Mouse (Mus musculus) kidney, embryonic 16.5 days (tissue): Measurements from ENCODE around the gene Rpl23a. TPM values are rescaled to one million over a fixed set of nuclear protein-coding genes. Genes with fewer than 3 reads are reported as not detected.
A peak's percentile ranks its signal among the peaks of the same experiment; 100 is the strongest.

Source experiments
- ATAC-seq: fragments of 200-750 bp; cut with Nextera tagmentation; 2 replicates; pipeline ENCODE4 v1.8.0; 2017; ENCODE audit warnings: moderate TSS enrichment; ENCODE audit not compliant: low FRiP score, low TSS enrichment
- H3K27ac ChIP-seq: fragments of 300-500 bp; sonication (generic); 2 replicates; pipeline ENCODE4 v1.5.1; 2014; ENCODE audit warnings: low read length
- H3K27me3 ChIP-seq: fragments of 300-500 bp; sonication (generic); 2 replicates; pipeline ENCODE4 v1.6.1; 2014; ENCODE audit warnings: low read length, control low read depth, mixed read lengths; ENCODE audit not compliant: insufficient read depth
- H3K36me3 ChIP-seq: fragments of 300-500 bp; sonication (generic); 2 replicates; pipeline ENCODE4 v1.6.1; 2014; ENCODE audit warnings: low read length, control low read depth, mixed read lengths; ENCODE audit not compliant: insufficient read depth
- H3K4me1 ChIP-seq: fragments of 300-500 bp; sonication (generic); 2 replicates; pipeline ENCODE4 v1.6.1; 2014; ENCODE audit warnings: low read length, control low read depth, mixed read lengths; ENCODE audit not compliant: insufficient read depth
- H3K4me2 ChIP-seq: fragments of 300-500 bp; sonication (generic); replicated peaks from 2 replicates; pipeline ENCODE4 v1.6.1; 2014; ENCODE audit warnings: low read depth, low read length
- H3K4me3 ChIP-seq: fragments of 300-500 bp; sonication (generic); 2 replicates; pipeline ENCODE4 v1.5.1; 2014; ENCODE audit warnings: mild to moderate bottlenecking, low read length
- H3K9ac ChIP-seq: fragments of 300-500 bp; sonication (generic); replicated peaks from 2 replicates; pipeline ENCODE4 v1.6.1; 2014; ENCODE audit warnings: low read length
- H3K9me3 ChIP-seq: fragments of 300-500 bp; sonication (generic); 2 replicates; pipeline ENCODE4 v1.6.1; 2016; ENCODE audit warnings: low read length, control low read depth
- WGBS: fragments of 180-500 bp; shearing (Covaris S2); extraction: QIAGEN DNeasy Blood & Tissue Kit; methylation state at CpG from one replicate; pipeline ENCODE4 v1.1.7; 2014; 5-methylcytosine and 5-hydroxymethylcytosine counted together
- polyA plus RNA-seq: library from polyadenylated mRNA; unstranded; fragments of >200 nt; fragmentation: Nextera tagmentation; extraction: Ambion mirVana; gene quantifications from 2 replicates; pipeline ENCODE4 v1.2.1, GENCODE M21; 2015

Rpl23a gene
- polyA plus RNA-seq, 1 experiment from 2014 or later = 1,147 TPM

- H3K9ac ChIP-seq = peak overlapping the region; percentile 85
- peak; percentile 86 for ATAC-seq
- H3K36me3 ChIP-seq = peaks cover 26% of the 10 kb centered on the region
- peak overlapping the region; percentile 86 for H3K4me2 ChIP-seq
- peak overlapping the region; percentile 95 for H3K27ac ChIP-seq
- no peaks in the 10 kb centered on the region for H3K27me3 ChIP-seq
- peak overlapping the region; percentile 73 for H3K4me3 ChIP-seq
- no peaks in the 10 kb centered on the region for H3K9me3 ChIP-seq
- WGBS = under 1% methylated on average over 62 of the region's 84 CpGs
- H3K4me1 ChIP-seq = peaks cover 50% of the 10 kb centered on the region
These were observed 5.2 kb downstream of the Rpl23a start for GRCm38 (mm10) chr11:78177903-78178858.

- H3K9me3 ChIP-seq = no peaks in the 10 kb centered on the region
- peak overlapping the region; percentile 95 for H3K27ac ChIP-seq
- H3K4me3 ChIP-seq = peak overlapping the region; percentile 73
- peaks cover 50% of the 10 kb centered on the region for H3K4me1 ChIP-seq
- peaks cover 26% of the 10 kb centered on the region for H3K36me3 ChIP-seq
- peak; percentile 53 for ATAC-seq
- H3K9ac ChIP-seq = peak overlapping the region; percentile 85
- peak overlapping the region; percentile 86 for H3K4me2 ChIP-seq
- no peaks in the 10 kb centered on the region for H3K27me3 ChIP-seq
- WGBS = under 1% methylated on average over 10 of the region's 10 CpGs
These were observed 5.9 kb downstream of the Rpl23a start for GRCm38 (mm10) chr11:78177437-78177836.

GRCm38 (mm10) chr11:78176905-78177331 is 6.5 kb downstream of the Rpl23a start:
- Histone ChIP-seq H3K9ac (peak overlapping the region; percentile 85), H3K4me3 (peak overlapping the region; percentile 73), H3K27ac (peak overlapping the region; percentile 95), H3K4me1 (peaks cover 45% of the 10 kb centered on the region), H3K36me3 (peaks cover 25% of the 10 kb centered on the region), H3K4me2 (peak overlapping the region; percentile 86), H3K9me3 (no peaks in the 10 kb centered on the region), H3K27me3 (no peaks in the 10 kb centered on the region)
- WGBS = 0% methylated on average over 23 of the region's 23 CpGs
- ATAC-seq = no peak

GRCm38 (mm10) chr11:78176402-78176862 is 7.0 kb downstream of the Rpl23a start, which contains the start of the genes Nek8 and Tlcd1:
Gene Nek8, minus strand, starts transcription at chr11:78176675.
Gene Tlcd1, plus strand, starts transcription at chr11:78176711.
- ATAC-seq = peak; percentile 47
- Histone ChIP-seq H3K4me3 (peak within 1 kb of the TSS; percentile 73), H3K4me1 (peaks cover 41% of the 10 kb centered on the region), H3K9ac (peak within 1 kb of the TSS; percentile 85), H3K4me2 (peak within 1 kb of the TSS; percentile 86), H3K27ac (peak within 1 kb of the TSS; percentile 95), H3K9me3 (no peaks in the 10 kb centered on the region), H3K36me3 (peaks cover 20% of the 10 kb centered on the region), H3K27me3 (no peaks in the 10 kb centered on the region)
- under 1% methylated on average over 32 of the region's 32 CpGs for WGBS

GRCm38 (mm10) chr11:78175771-78176401 is 7.5 kb downstream of the Rpl23a start:
- peaks cover 19% of the 10 kb centered on the region for H3K36me3 ChIP-seq
- peak overlapping the region; percentile 86 for H3K4me2 ChIP-seq
- H3K9me3 ChIP-seq = no peaks in the 10 kb centered on the region
- H3K9ac ChIP-seq = peak overlapping the region; percentile 45
- 1% methylated on average over 9 of the region's 10 CpGs for WGBS
- ATAC-seq = no peak
- H3K4me3 ChIP-seq = peak overlapping the region; percentile 73
- peak overlapping the region; percentile 95 for H3K27ac ChIP-seq
- peaks cover 35% of the 10 kb centered on the region for H3K4me1 ChIP-seq
- no peaks in the 10 kb centered on the region for H3K27me3 ChIP-seq

- Histone ChIP-seq H3K36me3 (peaks cover 6% of the 10 kb centered on the region; the same call in 1 of the 2 replicates), H3K4me3 (no peak overlapping the region), H3K27me3 (no peaks in the 10 kb centered on the region), H3K9me3 (no peaks in the 10 kb centered on the region), H3K4me1 (peaks cover 25% of the 10 kb centered on the region), H3K4me2 (no peak overlapping the region), H3K27ac (peak overlapping the region; percentile 21; the same call in 1 of the 2 replicates), H3K9ac (no peak overlapping the region)
- ATAC-seq = no peak
- WGBS = 91% methylated on average over 3 of the region's 3 CpGs
These were observed 8.9 kb downstream of the Rpl23a start for GRCm38 (mm10) chr11:78174506-78174905.

GRCm38 (mm10) chr11:78172748-78173383 is 10.5 kb downstream of the Rpl23a start:
- 80% methylated on average over 19 of the region's 19 CpGs for WGBS
- Histone ChIP-seq H3K9ac (no peak overlapping the region), H3K36me3 (0 out of 2 replicates have a peak, but pooled peaks cover 5% of the 10 kb centered on the region)

GRCm38 (mm10) chr11:78172034-78172747 is 11.2 kb downstream of the Rpl23a start:
- Histone ChIP-seq H3K9me3 (no peaks in the 10 kb centered on the region), H3K27ac (no peak overlapping the region), H3K9ac (no peak overlapping the region), H3K4me1 (peaks cover 11% of the 10 kb centered on the region), H3K36me3 (0 out of 2 replicates have a peak, but pooled peaks cover 5% of the 10 kb centered on the region), H3K4me3 (no peak overlapping the region), H3K4me2 (no peak overlapping the region), H3K27me3 (no peaks in the 10 kb centered on the region)
- 87% methylated on average over 16 of the region's 16 CpGs for WGBS
- no peak for ATAC-seq

More at GRCm38 (mm10) chr11:78172748-78173383, 10.5 kb downstream of the Rpl23a start:
- no peak overlapping the region for H3K27ac ChIP-seq
- ATAC-seq = no peak
- H3K27me3 ChIP-seq = no peaks in the 10 kb centered on the region
- H3K4me2 ChIP-seq = no peak overlapping the region
- peaks cover 16% of the 10 kb centered on the region for H3K4me1 ChIP-seq
- no peak overlapping the region for H3K4me3 ChIP-seq
- H3K9me3 ChIP-seq = no peaks in the 10 kb centered on the region

GRCm38 (mm10) chr11:78171328-78171727 is 12.1 kb downstream of the Rpl23a start:
- 0 out of 2 replicates have a peak, but pooled peaks cover 5% of the 10 kb centered on the region for H3K36me3 ChIP-seq
- WGBS = 78% methylated on average over 4 of the region's 4 CpGs
- H3K4me1 ChIP-seq = peaks cover 15% of the 10 kb centered on the region
- no peak for ATAC-seq
- H3K9me3 ChIP-seq = no peaks in the 10 kb centered on the region
- H3K4me3 ChIP-seq = no peak overlapping the region
- no peaks in the 10 kb centered on the region for H3K27me3 ChIP-seq
- H3K27ac ChIP-seq = no peak overlapping the region
- no peak overlapping the region for H3K9ac ChIP-seq
- no peak overlapping the region for H3K4me2 ChIP-seq
